Mouse (Mus musculus): Measurements from ENCODE around the gene Slc6a19. TPM values are rescaled to one million over a fixed set of nuclear protein-coding genes. Genes with fewer than 3 reads are reported as not detected.

The Slc6a19 gene
- polyA plus RNA-seq, 1 experiment from 2014 or later: not detected

DNA sequence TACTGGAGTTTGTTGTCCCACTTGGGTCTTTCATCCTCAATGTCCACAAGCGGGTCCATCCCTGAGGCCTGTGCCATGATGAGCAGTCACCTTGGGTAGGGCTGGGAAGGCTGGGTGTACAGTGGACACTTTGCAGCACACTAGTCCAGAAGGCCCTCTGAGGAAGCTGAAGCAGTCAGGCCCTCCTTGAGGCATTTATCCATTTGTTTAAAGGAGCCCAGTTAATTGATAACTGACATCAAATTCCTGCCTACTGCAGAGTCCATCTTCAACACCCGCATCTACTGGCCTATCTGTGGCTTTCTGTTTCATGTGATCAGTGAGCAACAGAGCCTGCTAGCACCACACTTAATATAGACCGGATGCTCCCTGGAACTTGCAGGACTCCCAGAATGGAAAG, 26.8 kb downstream of the Slc6a19 start, which contains the start of gene Slc6a18:
Slc6a18 (minus strand) TSS at position 171 of the 400 bp plus-strand sequence.
- DNase-seq (ENCODE audit: low spot score) (no peak), ATAC-seq (replicated peaks; ENCODE audit: low FRiP score) (no peak)
- Histone ChIP-seq H3K9me3 (ENCODE audit: control insufficient read depth, low read length) (no peaks in the 10 kb centered on the region), H3K36me3 (ENCODE audit: control insufficient read depth, insufficient read depth, low read length) (no peaks in the 10 kb centered on the region), H3K27ac (ENCODE audit: low read depth, low read length) (no peak within 1 kb of the TSS), H3K4me2 (ENCODE audit: low read depth, low read length, severe bottlenecking) (no peak within 1 kb of the TSS), H3K9ac (ENCODE audit: low read length) (no peak within 1 kb of the TSS), H3K4me1 (replicated peaks; ENCODE audit: control insufficient read depth, insufficient read depth, low read length) (no peaks in the 10 kb centered on the region), H3K4me3 (ENCODE audit: low read depth, low read length) (no peak within 1 kb of the TSS), H3K27me3 (ENCODE audit: control insufficient read depth, insufficient read depth, low read length) (no peaks in the 10 kb centered on the region)
- WGBS: 84% methylated on average over 3 of the region's 3 CpGs

DNA sequence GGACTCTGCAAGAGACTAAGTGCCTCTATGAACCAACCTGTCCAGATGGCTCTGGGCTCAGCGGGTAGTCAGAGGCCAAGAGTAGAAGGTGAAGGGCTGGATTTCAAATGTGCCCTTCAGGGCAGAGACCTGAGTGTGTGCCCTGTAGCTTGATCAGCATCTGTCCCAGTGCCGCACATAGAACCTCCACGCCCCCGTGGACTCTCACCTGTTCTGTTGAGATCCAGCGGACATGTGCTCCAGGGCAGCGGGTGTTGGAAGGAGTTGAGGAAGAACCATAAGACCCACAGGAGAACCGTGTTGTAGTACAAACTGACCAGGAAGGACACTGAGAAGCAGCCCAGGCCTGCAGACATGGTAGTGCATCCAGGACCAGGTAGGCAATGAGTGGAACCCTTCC, 29.5 kb downstream of the Slc6a19 start:
- Histone ChIP-seq H3K4me1 (replicated peaks; ENCODE audit: control insufficient read depth, insufficient read depth, low read length) (no peaks in the 10 kb centered on the region), H3K4me3 (ENCODE audit: low read depth, low read length) (no peak overlapping the region), H3K27me3 (ENCODE audit: control insufficient read depth, insufficient read depth, low read length) (no peaks in the 10 kb centered on the region), H3K36me3 (ENCODE audit: control insufficient read depth, insufficient read depth, low read length) (no peaks in the 10 kb centered on the region), H3K9ac (ENCODE audit: low read length) (no peak overlapping the region), H3K9me3 (ENCODE audit: control insufficient read depth, low read length) (no peaks in the 10 kb centered on the region), H3K4me2 (ENCODE audit: low read depth, low read length, severe bottlenecking) (no peak overlapping the region), H3K27ac (ENCODE audit: low read depth, low read length) (no peak overlapping the region)
- WGBS: 88% methylated on average over 7 of the region's 7 CpGs
- ATAC-seq (replicated peaks; ENCODE audit: low FRiP score): no peak
- no peak for DNase-seq (ENCODE audit: low spot score)

DNA sequence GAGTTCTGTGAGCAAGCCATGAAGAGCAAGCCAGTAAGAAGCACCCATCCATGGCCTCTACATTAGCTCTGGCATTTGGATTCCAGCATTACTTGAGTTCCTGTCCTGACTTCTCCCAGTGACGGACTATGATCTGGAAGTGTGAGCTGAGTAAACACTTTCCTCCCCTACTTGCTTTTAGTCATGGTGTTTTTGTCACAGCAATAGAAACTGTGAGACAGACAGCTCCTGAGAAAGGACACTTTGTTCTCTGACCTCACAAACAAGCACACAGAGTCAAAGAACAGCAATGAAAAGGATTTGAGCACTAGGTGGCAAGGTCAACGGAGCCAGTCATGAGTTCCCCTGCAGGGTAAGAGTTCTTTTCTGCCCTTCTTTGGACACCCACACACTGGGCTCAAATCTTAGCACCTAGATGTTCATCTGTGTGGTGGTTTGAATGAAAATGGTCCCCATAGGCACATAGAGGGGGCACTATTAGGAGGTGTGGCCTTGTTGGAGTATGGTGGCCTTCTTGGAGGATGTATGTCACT, 44.4 kb downstream of the Slc6a19 start:
- Histone ChIP-seq H3K4me3 (ENCODE audit: low read depth, low read length) (no peak overlapping the region), H3K36me3 (ENCODE audit: control insufficient read depth, insufficient read depth, low read length) (no peaks in the 10 kb centered on the region), H3K9ac (ENCODE audit: low read length) (no peak overlapping the region), H3K9me3 (ENCODE audit: control insufficient read depth, low read length) (no peaks in the 10 kb centered on the region), H3K27ac (ENCODE audit: low read depth, low read length) (no peak overlapping the region), H3K27me3 (ENCODE audit: control insufficient read depth, insufficient read depth, low read length) (no peaks in the 10 kb centered on the region), H3K4me1 (replicated peaks; ENCODE audit: control insufficient read depth, insufficient read depth, low read length) (no peaks in the 10 kb centered on the region), H3K4me2 (ENCODE audit: low read depth, low read length, severe bottlenecking) (no peak overlapping the region)
- WGBS: 79% methylated on average over 2 of the region's 2 CpGs
- DNase-seq (ENCODE audit: low spot score) (no peak), ATAC-seq (replicated peaks; ENCODE audit: low FRiP score) (no peak)

DNA sequence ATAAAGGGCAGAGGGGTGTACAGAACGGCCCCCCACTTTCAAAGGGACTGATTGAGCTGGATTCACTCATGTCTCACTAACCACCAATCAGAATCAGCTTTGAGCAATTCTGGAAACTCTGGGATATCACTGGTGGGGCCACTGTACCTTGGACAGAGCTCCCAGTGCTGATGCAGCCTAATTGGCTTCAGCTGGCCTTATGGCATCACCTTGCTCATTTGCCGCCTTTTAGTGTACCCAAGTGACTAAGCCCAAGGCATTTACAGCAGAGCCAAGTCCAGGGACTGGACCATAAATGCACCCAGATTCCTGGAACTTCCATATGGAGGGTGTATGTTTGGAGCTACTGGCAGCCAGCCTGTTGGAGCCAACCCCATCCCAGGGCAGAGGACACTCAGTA, 45.7 kb downstream of the Slc6a19 start:
- H3K4me1 ChIP-seq (replicated peaks; ENCODE audit: control insufficient read depth, insufficient read depth, low read length): no peaks in the 10 kb centered on the region
- H3K4me3 ChIP-seq (ENCODE audit: low read depth, low read length): no peak overlapping the region
- H3K27me3 ChIP-seq (ENCODE audit: control insufficient read depth, insufficient read depth, low read length): no peaks in the 10 kb centered on the region
- no peaks in the 10 kb centered on the region for H3K9me3 ChIP-seq (ENCODE audit: control insufficient read depth, low read length)
- H3K36me3 ChIP-seq (ENCODE audit: control insufficient read depth, insufficient read depth, low read length): no peaks in the 10 kb centered on the region
- no peak overlapping the region for H3K4me2 ChIP-seq (ENCODE audit: low read depth, low read length, severe bottlenecking)
- no peak overlapping the region for H3K27ac ChIP-seq (ENCODE audit: low read depth, low read length)
- no peak for DNase-seq (ENCODE audit: low spot score)
- ATAC-seq (replicated peaks; ENCODE audit: low FRiP score): no peak
- H3K9ac ChIP-seq (ENCODE audit: low read length): no peak overlapping the region
- 59% methylated on average over 2 of the region's 2 CpGs for WGBS

DNA sequence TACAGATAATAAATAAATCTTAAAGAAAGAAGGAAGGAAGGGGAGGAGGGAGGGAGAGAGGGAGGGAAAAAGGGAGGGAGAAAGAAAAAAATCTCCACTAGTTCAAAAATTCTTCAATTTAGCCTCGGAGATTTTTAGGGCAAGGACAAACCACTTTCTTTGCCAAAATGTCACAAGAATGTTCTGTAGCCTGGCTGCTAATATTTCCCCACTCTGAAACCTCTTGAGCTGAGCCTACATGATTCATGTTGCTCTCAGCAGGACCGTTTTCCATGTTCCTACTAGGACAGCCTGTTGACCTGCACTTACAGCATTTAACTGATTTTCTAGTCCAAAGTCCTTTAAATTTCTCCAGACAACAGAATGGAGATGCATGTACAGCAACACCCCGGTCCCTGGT, 49.7 kb downstream of the Slc6a19 start:
- Histone ChIP-seq H3K27me3 (ENCODE audit: control insufficient read depth, insufficient read depth, low read length) (no peaks in the 10 kb centered on the region), H3K9ac (ENCODE audit: low read length) (no peak overlapping the region), H3K4me3 (ENCODE audit: low read depth, low read length) (no peak overlapping the region), H3K4me1 (replicated peaks; ENCODE audit: control insufficient read depth, insufficient read depth, low read length) (no peaks in the 10 kb centered on the region), H3K9me3 (ENCODE audit: control insufficient read depth, low read length) (no peaks in the 10 kb centered on the region), H3K27ac (ENCODE audit: low read depth, low read length) (no peak overlapping the region), H3K4me2 (ENCODE audit: low read depth, low read length, severe bottlenecking) (no peak overlapping the region), H3K36me3 (ENCODE audit: control insufficient read depth, insufficient read depth, low read length) (no peaks in the 10 kb centered on the region)
- DNase-seq (ENCODE audit: low spot score): no peak
- no peak for ATAC-seq (replicated peaks; ENCODE audit: low FRiP score)
- WGBS: 89% methylated on average over 3 of the region's 3 CpGs

DNA sequence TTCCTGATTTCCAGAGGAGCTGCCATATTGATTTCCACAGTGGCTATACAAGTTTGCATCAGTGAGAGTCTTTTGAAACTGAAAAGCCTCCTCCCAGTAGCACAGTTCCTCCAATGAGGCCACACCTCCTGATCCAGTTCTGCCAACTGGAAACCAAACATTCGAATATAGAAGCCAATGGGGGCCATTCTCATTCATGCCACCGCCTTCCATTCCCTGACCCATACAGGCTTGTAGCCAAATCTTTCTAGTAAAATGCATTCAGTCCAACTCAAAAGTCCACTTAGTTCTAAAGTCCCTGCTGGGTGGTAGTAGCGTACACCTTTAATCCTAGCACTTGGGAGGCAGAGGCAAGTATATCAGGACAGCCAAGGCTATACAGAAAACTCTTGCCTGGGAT, 51.4 kb downstream of the Slc6a19 start:
- Histone ChIP-seq H3K4me1 (replicated peaks; ENCODE audit: control insufficient read depth, insufficient read depth, low read length) (no peaks in the 10 kb centered on the region), H3K4me3 (ENCODE audit: low read depth, low read length) (no peak overlapping the region), H3K27ac (ENCODE audit: low read depth, low read length) (no peak overlapping the region), H3K9me3 (ENCODE audit: control insufficient read depth, low read length) (no peaks in the 10 kb centered on the region), H3K4me2 (ENCODE audit: low read depth, low read length, severe bottlenecking) (no peak overlapping the region), H3K36me3 (ENCODE audit: control insufficient read depth, insufficient read depth, low read length) (no peaks in the 10 kb centered on the region), H3K27me3 (ENCODE audit: control insufficient read depth, insufficient read depth, low read length) (no peaks in the 10 kb centered on the region), H3K9ac (ENCODE audit: low read length) (no peak overlapping the region)
- no peak for DNase-seq (ENCODE audit: low spot score)
- no peak for ATAC-seq (replicated peaks; ENCODE audit: low FRiP score)
- 87% methylated on average over 3 of the region's 3 CpGs for WGBS

DNA sequence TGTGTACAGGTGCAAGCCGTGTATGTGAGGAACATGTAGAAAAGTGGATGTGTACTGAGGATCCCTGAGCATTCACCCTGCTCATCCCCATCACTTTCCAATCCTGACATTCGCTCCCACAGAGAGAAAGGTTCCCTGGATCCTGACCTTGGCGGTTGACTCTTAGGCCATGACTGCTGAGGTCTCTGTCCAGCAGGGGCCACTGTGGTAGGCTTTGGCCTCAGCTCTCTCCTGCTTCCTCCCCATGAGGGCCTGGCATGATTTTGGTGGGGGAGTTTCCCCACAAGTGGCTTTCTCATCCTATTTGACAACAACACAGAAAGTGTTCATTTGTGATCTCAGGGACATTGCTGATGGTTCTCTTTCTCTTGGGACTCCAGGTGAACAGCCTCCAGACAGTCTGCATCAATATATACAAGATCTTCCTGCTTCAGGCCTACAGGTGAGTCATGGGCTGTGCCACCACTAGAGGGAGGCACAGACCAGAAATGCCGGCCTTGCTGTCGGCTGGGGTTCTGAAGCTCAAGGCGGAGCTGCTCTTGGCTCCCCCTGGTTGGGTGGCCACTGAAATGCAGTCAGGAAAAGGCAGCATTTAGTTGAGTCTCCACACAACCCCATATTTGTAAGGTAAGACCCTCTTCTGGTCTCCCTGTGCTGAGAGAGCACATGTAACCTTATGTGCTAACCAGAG, 58.1 kb downstream of the Slc6a19 start:
- no peaks in the 10 kb centered on the region for H3K36me3 ChIP-seq (ENCODE audit: control insufficient read depth, insufficient read depth, low read length)
- WGBS: 45% methylated on average over 6 of the region's 6 CpGs
- ATAC-seq (replicated peaks; ENCODE audit: low FRiP score): 0 out of 2 replicates have a peak, but pooled peaks have one; percentile 36

DNA sequence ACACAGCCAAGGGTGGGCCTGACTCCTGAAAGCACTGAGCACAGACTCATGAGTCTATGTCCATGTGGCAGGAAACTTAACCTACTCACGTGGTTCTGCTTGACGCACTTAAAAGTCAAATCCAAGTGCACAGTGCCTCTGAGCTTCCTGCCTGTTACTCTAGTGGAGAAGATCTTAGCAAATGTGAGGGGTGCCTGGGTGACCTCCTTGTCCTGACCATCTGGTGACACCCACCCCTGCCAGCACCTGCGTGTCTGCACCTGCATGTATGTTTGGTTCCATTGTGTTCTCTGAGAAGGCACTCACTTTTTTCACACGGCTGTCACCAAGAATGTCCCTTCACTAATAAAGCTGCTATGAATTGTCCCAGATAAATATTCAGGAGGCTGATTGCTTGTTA, 63.4 kb downstream of the Slc6a19 start:
- DNase-seq (ENCODE audit: low spot score) (no peak), ATAC-seq (replicated peaks; ENCODE audit: low FRiP score) (no peak)
- Histone ChIP-seq H3K4me3 (ENCODE audit: low read depth, low read length) (no peak overlapping the region), H3K4me1 (replicated peaks; ENCODE audit: control insufficient read depth, insufficient read depth, low read length) (no peaks in the 10 kb centered on the region), H3K36me3 (ENCODE audit: control insufficient read depth, insufficient read depth, low read length) (no peaks in the 10 kb centered on the region), H3K9me3 (ENCODE audit: control insufficient read depth, low read length) (no peaks in the 10 kb centered on the region), H3K4me2 (ENCODE audit: low read depth, low read length, severe bottlenecking) (no peak overlapping the region), H3K27ac (ENCODE audit: low read depth, low read length) (no peak overlapping the region), H3K9ac (ENCODE audit: low read length) (no peak overlapping the region), H3K27me3 (ENCODE audit: control insufficient read depth, insufficient read depth, low read length) (no peaks in the 10 kb centered on the region)
- 91% methylated on average over 4 of the region's 4 CpGs for WGBS

More for the DNA sequence above, 58.1 kb downstream of the Slc6a19 start:
- H3K4me3 ChIP-seq (ENCODE audit: low read depth, low read length): no peak overlapping the region
- no peak overlapping the region for H3K27ac ChIP-seq (ENCODE audit: low read depth, low read length)
- peak; percentile 70 for DNase-seq (ENCODE audit: low spot score)
- H3K9me3 ChIP-seq (ENCODE audit: control insufficient read depth, low read length): no peaks in the 10 kb centered on the region
- H3K4me2 ChIP-seq (ENCODE audit: low read depth, low read length, severe bottlenecking): no peak overlapping the region
- no peaks in the 10 kb centered on the region for H3K4me1 ChIP-seq (replicated peaks; ENCODE audit: control insufficient read depth, insufficient read depth, low read length)
- no peak overlapping the region for H3K9ac ChIP-seq (ENCODE audit: low read length)
- H3K27me3 ChIP-seq (ENCODE audit: control insufficient read depth, insufficient read depth, low read length): no peaks in the 10 kb centered on the region

DNA sequence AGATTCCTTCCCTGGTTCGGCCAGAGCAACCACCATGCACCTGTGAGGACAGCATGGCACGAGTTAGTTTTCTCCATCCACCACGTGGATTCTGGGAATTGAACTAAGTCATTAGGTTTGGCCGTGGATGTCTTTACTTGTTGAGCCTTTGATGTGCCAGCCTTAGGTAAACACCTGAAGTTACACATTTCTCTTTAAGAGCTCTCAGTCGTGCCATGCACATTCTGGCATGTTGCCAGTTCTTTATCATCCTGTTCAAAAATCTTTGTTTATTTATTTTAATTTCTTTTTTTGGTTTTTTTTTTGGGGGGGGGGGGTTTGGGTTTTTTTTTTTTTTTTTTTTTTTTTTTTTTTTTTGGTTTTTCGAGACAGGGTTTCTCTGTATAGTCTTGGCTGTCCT, 66.8 kb downstream of the Slc6a19 start:
- ATAC-seq (replicated peaks; ENCODE audit: low FRiP score) (no peak), DNase-seq (ENCODE audit: low spot score) (no peak)
- no peak overlapping the region for H3K9ac ChIP-seq (ENCODE audit: low read length)
- H3K9me3 ChIP-seq (ENCODE audit: control insufficient read depth, low read length): no peaks in the 10 kb centered on the region
- H3K27ac ChIP-seq (ENCODE audit: low read depth, low read length): no peak overlapping the region
- no peak overlapping the region for H3K4me3 ChIP-seq (ENCODE audit: low read depth, low read length)
- no peaks in the 10 kb centered on the region for H3K27me3 ChIP-seq (ENCODE audit: control insufficient read depth, insufficient read depth, low read length)
- H3K4me2 ChIP-seq (ENCODE audit: low read depth, low read length, severe bottlenecking): no peak overlapping the region
- WGBS: 87% methylated on average over 5 of the region's 6 CpGs
- H3K4me1 ChIP-seq (replicated peaks; ENCODE audit: control insufficient read depth, insufficient read depth, low read length): no peaks in the 10 kb centered on the region
- H3K36me3 ChIP-seq (ENCODE audit: control insufficient read depth, insufficient read depth, low read length): no peaks in the 10 kb centered on the region

All from forebrain, embryonic 11.5 days (tissue).